Mouse (Mus musculus): Measurements from ENCODE around the gene Atp5h.

GRCm38 (mm10) chr11:115439326-115439725 lies 19.6 kb upstream of the Atp5h start:
- TF ChIP-seq CTCF (IDR thresholded peaks at IDR 0.05; ENCODE audit: control insufficient read depth, insufficient read depth, low read length): no peak
- TF ChIP-seq POLR2A (IDR thresholded peaks at IDR 0.05; ENCODE audit: borderline replicate concordance, control insufficient read depth, low read depth, low read length): no peak

All from bone marrow, adult 2 months (tissue).